Mouse (Mus musculus) mouse embryonic stem cell (cell line): ENCODE results near the gene Rnf212.

Experiments
- in situ Hi-C, 2 experiments: fragments of 300-500 bp; cut with MboI; formaldehyde crosslinking; loops; 1 replicate in 1 of 2; 3 replicates in 1 of 2; pipeline ENCODE4 v1.14.3; 2019 to 2020; ENCODE audit warnings: low sequenced_read_pairs in 2 of 2, low pct_unique_long_range_greater_than_20kb in 1 of 2, mixed read lengths in 1 of 2; ENCODE audit not compliant: unreplicated experiment in 1 of 2

Rnf212 gene

GRCm38 (mm10) chr5:108715974-108716373 lies 58.8 kb downstream of the Rnf212 start:
- in situ Hi-C loops = no loop called here

- in situ Hi-C loops = no loop called here
Measured at GRCm38 (mm10) chr5:108714149-108714548, 60.6 kb downstream of the Rnf212 start.

GRCm38 (mm10) chr5:108713691-108714090 lies 61.1 kb downstream of the Rnf212 start:
- in situ Hi-C loops = no loop called here

GRCm38 (mm10) chr5:108713096-108713495 lies 61.7 kb downstream of the Rnf212 start:
- in situ Hi-C loops = no loop called here

- in situ Hi-C loops = no loop called here
Measured at GRCm38 (mm10) chr5:108711968-108712367, 62.8 kb downstream of the Rnf212 start.

- in situ Hi-C loops = no loop called here
Measured at GRCm38 (mm10) chr5:108708981-108709731, 65.6 kb downstream of the Rnf212 start.

- in situ Hi-C loops = no loop called here
Measured at GRCm38 (mm10) chr5:108708419-108708818, 66.4 kb downstream of the Rnf212 start.

- in situ Hi-C loops = no loop called here
Measured at GRCm38 (mm10) chr5:108707758-108708157, 67.0 kb downstream of the Rnf212 start.

DNA sequence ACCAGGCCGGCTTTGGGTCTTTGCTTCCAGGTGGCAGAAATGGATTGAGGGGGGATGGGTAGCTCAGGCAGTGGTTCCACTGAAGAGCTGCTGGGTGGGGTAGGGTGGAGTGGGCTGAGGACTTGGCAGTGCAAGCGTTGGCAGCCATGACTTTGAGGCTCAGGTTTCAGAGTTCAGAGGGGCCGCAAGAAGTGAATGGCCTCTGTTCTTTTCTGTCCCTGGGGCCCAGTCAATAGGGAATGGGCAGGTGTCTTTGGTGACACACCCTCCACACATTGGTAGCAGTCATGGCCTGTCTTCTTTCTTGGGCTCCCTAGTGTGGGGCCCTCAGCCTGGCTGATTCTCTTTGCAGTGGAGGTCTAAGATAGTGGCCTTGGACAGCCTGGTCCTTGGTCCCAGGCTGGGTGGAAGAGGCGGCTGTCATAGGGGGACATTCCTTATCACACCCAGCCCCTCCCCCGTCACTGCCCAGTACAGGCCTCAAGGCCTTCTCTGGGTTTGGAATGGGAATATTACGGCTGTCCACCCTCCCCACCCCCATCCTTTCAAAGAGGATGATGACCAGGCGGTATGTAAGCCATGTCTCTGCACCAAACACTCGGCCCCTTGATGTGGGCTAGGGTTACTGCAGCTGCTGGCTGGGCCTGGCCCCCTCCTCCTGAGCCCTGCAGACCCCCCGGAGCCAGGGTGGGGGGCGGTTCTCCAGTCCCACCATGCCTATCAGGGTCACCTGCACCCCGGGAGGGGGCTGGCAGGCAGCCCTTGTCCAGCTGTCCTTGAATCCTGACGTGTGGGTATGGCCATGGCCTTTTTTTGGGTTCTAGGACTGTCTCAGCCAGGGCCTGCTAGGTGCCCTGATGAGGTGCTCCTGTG lies 70.8 kb downstream of the Rnf212 start:
- in situ Hi-C loops = no loop called here

- in situ Hi-C loops = no loop called here
Measured at GRCm38 (mm10) chr5:108701341-108702021, 73.3 kb downstream of the Rnf212 start.

DNA sequence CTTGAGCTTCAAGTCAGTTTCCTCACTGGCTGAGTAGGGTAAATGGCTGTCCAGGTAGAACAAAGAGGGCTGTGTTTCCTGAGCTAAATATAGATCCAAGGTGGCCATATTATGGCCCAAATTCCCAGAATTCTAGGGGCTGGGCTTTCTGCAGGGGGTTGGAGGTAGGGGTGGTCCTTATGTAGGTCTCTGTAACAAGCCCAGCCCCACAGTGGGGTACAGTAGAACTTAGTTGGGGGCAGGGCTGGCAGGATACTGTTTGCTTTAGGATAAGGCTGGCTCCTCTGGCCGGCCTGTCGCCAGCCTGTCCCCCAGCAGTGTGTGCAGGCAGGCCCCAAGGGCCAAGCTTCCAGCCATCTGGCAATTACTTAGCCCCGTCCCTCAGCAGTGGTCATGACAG lies 74.4 kb downstream of the Rnf212 start:
- in situ Hi-C loops = no loop called here

DNA sequence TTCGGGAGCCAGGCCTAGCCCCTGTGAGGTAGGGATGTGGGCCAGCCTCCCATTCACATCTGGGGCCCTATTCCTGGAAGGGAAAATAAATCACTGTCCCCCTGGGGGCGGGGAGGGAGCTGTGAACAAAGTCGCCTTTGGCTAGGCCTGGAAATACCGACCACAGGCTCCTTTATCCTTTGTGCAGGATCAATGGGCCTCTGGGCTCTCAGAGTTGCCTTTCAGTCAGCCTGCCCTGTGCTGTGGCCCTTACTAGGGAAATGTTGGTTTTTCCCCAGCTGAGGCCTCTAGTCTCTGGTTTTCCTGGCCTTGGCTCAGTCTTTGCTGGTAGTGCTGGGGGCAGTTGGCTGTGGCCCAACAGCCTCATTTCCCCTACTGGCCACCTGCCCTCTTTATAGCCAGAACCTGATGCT lies 77.4 kb downstream of the Rnf212 start:
- in situ Hi-C loops = no loop called here

DNA sequence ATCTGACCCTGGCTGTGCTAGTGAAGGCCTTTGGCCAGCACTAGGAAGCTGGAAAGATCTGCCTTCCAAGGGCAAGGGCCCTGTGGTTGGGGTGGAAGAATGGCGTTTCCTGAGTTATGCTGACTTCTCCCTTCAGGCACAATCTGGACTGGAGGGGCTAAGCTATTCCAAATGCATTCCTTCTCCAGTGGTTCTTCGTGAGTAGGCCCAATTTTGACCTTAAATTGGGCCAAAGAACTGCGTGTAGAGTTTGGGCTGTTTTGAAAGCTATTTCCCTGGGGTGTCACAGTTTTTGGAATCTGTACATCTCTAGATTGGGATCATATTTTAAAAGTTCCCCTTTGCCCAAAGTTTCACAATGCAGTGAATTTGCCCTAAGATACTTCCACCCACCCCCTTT lies 78.2 kb downstream of the Rnf212 start:
- in situ Hi-C loops = no loop called here

- in situ Hi-C loops = no loop called here
Measured at GRCm38 (mm10) chr5:108695861-108696260, 78.9 kb downstream of the Rnf212 start.

DNA sequence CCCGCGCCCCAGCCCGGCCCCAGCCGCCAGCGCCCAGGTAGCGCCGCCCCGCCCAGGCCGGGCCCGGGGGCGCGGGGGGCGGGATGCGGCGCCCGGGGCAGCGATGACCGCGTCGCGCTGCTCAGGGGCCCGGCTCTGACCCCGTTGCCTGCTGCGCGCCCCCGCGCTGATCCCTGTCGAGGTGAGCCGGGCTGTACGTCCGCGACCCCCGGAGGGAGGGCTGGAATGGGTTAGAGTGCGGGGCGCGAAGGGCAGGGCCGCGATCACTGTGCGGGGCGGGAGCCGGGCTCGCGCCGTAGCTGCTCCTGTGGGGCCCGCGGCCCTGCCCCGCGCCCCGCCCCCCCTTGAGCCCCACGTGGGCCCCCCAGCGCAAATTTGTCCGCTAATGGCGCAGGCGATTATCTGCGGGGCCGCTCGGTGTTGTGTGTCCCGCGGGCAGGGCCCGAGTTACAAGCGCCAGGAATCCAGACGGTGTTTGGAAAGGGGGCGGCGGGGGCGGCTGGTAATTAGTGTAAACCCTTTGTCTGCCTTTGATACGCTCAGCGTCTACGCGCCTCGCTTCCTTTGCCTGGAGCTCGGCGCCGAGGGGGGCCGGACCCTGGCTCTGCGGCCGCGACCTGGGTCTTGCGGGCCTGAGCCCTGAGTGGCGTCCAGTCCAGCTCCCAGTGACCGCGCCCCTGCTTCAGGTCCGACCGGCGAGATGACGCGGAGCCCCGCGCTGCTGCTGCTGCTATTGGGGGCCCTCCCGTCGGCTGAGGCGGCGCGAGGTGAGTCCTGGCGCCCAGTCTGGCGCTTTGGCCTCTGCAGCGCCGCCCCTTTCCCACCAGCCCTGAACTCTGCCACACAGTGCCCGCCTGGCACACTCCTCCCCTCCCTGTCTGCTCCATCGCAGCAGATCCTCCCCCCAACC lies 80.2 kb downstream of the Rnf212 start:
- in situ Hi-C loops = no loop called here

DNA sequence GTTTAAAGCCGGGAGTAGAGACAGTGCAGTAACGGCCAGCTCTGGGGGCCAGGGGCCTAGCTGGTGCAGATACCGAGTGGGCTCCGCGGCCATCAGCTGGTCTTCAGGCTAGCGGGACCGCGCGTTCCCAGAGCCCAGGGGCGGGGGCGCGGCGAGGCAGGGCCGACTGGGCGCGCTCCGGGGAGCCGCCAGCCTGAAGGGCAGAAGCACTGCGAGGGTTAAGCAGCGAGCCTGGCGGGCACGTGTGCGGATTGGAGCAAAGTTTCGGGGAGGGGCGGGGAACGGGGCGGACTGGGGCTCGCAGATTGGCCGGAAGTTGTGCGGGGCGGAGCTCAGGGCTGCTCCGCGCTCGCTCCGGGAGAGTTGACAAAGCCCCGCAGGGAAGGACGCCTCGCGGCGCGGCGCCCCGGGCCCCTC lies 80.9 kb downstream of the Rnf212 start:
- in situ Hi-C loops = no loop called here

DNA sequence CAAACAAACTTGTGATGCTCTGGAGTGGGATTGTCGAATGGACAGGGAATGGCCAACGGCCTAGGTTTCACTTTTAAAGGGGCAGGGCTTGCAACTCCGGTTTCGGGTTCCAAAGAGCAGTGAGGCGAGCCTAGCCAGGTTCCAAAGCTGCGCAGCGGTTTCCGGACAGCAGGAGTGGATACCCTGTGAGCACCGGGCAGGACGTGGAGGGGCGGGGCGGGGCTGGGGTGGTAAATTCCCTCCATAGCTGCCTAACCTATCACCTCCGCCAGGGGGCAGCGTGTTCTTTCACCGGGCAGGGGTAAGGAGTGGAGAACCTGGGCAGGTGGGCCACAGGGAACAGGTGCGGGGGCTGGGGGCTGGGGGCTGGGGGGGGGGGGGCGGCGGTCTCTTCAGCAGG lies 82.5 kb downstream of the Rnf212 start, which contains the start of gene Fgfrl1:
TSS of gene Fgfrl1 (plus strand) at position 112 of the 400 bp plus-strand sequence.
- in situ Hi-C loops = no loop called here

- in situ Hi-C loops = no loop called here
Measured at GRCm38 (mm10) chr5:108691152-108691551, 83.6 kb downstream of the Rnf212 start.
